Mouse (Mus musculus) kidney, adult 2 months (tissue): ENCODE measurements around the gene Vamp2. TPM values are rescaled to one million over a fixed set of nuclear protein-coding genes. Genes with fewer than 3 reads are reported as not detected.
A peak's percentile ranks its signal among the peaks of the same experiment; 100 is the strongest.

ENCODE experiments used
- DNase-seq: peaks from one replicate; pipeline ENCODE4 v3.0.0; 2021
- H3K27ac ChIP-seq: fragments of 200-500 bp; 2 replicates; pipeline ENCODE4 v1.5.1; 2012; ENCODE audit warnings: low read depth, low read length, control low read depth, inconsistent platforms; ENCODE audit not compliant: insufficient read depth
- H3K27me3 ChIP-seq: fragments of 200-500 bp; replicated peaks from 2 replicates; pipeline ENCODE4 v1.6.1; 2012; ENCODE audit warnings: mild to moderate bottlenecking, moderate library complexity, low read length, inconsistent platforms; ENCODE audit not compliant: control insufficient read depth, insufficient read depth
- H3K36me3 ChIP-seq: fragments of 200-500 bp; 2 replicates; pipeline ENCODE4 v1.6.1; 2012; ENCODE audit warnings: mild to moderate bottlenecking, moderate library complexity, low read length, inconsistent platforms; ENCODE audit not compliant: control insufficient read depth, insufficient read depth
- H3K4me1 ChIP-seq: fragments of 200-500 bp; 2 replicates; pipeline ENCODE4 v1.6.1; 2011; ENCODE audit warnings: low read length; ENCODE audit not compliant: control insufficient read depth, insufficient read depth
- H3K4me3 ChIP-seq: fragments of 200-500 bp; 2 replicates; pipeline ENCODE4 v1.5.1; 2011; ENCODE audit warnings: mild to moderate bottlenecking, low read depth, low read length, control low read depth; ENCODE audit not compliant: insufficient read depth
- CTCF ChIP-seq: fragments of 200-500 bp; conservative IDR thresholded peaks from 2 replicates; pipeline ENCODE4 v1.5.1; 2011; ENCODE audit warnings: low read depth, mild to moderate bottlenecking, control low read depth, low read length, moderate library complexity, mixed read lengths; ENCODE audit not compliant: insufficient read depth, insufficient read length
- POLR2A ChIP-seq: fragments of 200-500 bp; IDR thresholded peaks from one replicate; pipeline ENCODE4 v1.6.1; 2011; ENCODE audit warnings: low read depth, low read length, control low read depth
- WGBS: fragments of 180-500 bp; shearing (Covaris S2); methylation state at CpG from one replicate; pipeline ENCODE4 v1.1.7; 2018; 5-methylcytosine and 5-hydroxymethylcytosine counted together
- polyA plus RNA-seq: library from polyadenylated mRNA; depleted of rRNA; stranded (reverse); fragments of >200 nt; gene quantifications from 2 replicates; pipeline ENCODE4 v1.2.3, GENCODE M21; 2012

Vamp2 gene
- polyA plus RNA-seq, 1 experiment: 106 TPM

- TF ChIP-seq POLR2A (no peak), CTCF (0 out of 2 replicates have a peak, but pooled peaks have one; percentile 20)
- DNase-seq: peak; percentile 95
- Histone ChIP-seq H3K4me1 (peaks cover 4% of the 10 kb centered on the region; the same call in 1 of the 2 replicates), H3K4me3 (peak overlapping the region; percentile 62), H3K27ac (peak overlapping the region; percentile 40), H3K27me3 (no peaks in the 10 kb centered on the region), H3K36me3 (no peaks in the 10 kb centered on the region)
- WGBS: 1% methylated on average over 29 of the region's 29 CpGs
These were observed 34.9 kb downstream of the Vamp2 start for GRCm38 (mm10) chr11:69123056-69123692.

- H3K4me1 ChIP-seq: peaks cover 4% of the 10 kb centered on the region; the same call in 1 of the 2 replicates
- DNase-seq: peak; percentile 96
- under 1% methylated on average over 31 of the region's 31 CpGs for WGBS
These were observed 35.6 kb downstream of the Vamp2 start for GRCm38 (mm10) chr11:69123693-69124497.

GRCm38 (mm10) chr11:69124498-69124847 is 36.2 kb downstream of the Vamp2 start:
- no peak overlapping the region for H3K27ac ChIP-seq
- no peaks in the 10 kb centered on the region; the same call in 1 of the 2 replicates for H3K4me1 ChIP-seq
- DNase-seq: peak; percentile 80
- H3K4me3 ChIP-seq: no peak overlapping the region
- TF ChIP-seq POLR2A (no peak), CTCF (no peak)
- WGBS: under 1% methylated on average over 3 of the region's 3 CpGs
- H3K36me3 ChIP-seq: no peaks in the 10 kb centered on the region
- no peaks in the 10 kb centered on the region for H3K27me3 ChIP-seq

More at GRCm38 (mm10) chr11:69123693-69124497, 35.6 kb downstream of the Vamp2 start:
- no peaks in the 10 kb centered on the region for H3K36me3 ChIP-seq
- 0 out of 2 replicates have a peak, but pooled peaks have one; percentile 2 for TF ChIP-seq CTCF
- no peak for TF ChIP-seq POLR2A
- peak overlapping the region; percentile 62 for H3K4me3 ChIP-seq
- no peaks in the 10 kb centered on the region for H3K27me3 ChIP-seq
- peak overlapping the region; percentile 40 for H3K27ac ChIP-seq

- Histone ChIP-seq H3K4me1 (no peaks in the 10 kb centered on the region; the same call in 1 of the 2 replicates), H3K4me3 (peak overlapping the region; percentile 58), H3K27ac (peak overlapping the region; percentile 6; the same call in 1 of the 2 replicates), H3K27me3 (no peaks in the 10 kb centered on the region), H3K36me3 (no peaks in the 10 kb centered on the region)
- under 1% methylated on average over 24 of the region's 24 CpGs for WGBS
- DNase-seq: peak; percentile 94
- TF ChIP-seq CTCF (peak; percentile 52; the same call in 1 of the 2 replicates), POLR2A (no peak)
These were observed 37.0 kb downstream of the Vamp2 start for GRCm38 (mm10) chr11:69125041-69125851.

GRCm38 (mm10) chr11:69125852-69125918 is 37.4 kb downstream of the Vamp2 start, which contains the start of gene Aloxe3:
Gene Aloxe3, plus strand, starts transcription at chr11:69125896.
- Histone ChIP-seq H3K27ac (peak within 1 kb of the TSS; percentile 6; the same call in 1 of the 2 replicates), H3K27me3 (no peaks in the 10 kb centered on the region), H3K36me3 (no peaks in the 10 kb centered on the region), H3K4me1 (no peaks in the 10 kb centered on the region; the same call in 1 of the 2 replicates), H3K4me3 (peak within 1 kb of the TSS; percentile 58)
- no peak for DNase-seq
- TF ChIP-seq CTCF (no peak), POLR2A (no peak)
- WGBS: 4% methylated on average over 3 of the region's 3 CpGs

GRCm38 (mm10) chr11:69125919-69126705 is 37.8 kb downstream of the Vamp2 start:
- no peak overlapping the region for H3K27ac ChIP-seq
- DNase-seq: no peak
- H3K27me3 ChIP-seq: no peaks in the 10 kb centered on the region
- H3K4me3 ChIP-seq: peak overlapping the region; percentile 58
- TF ChIP-seq POLR2A (no peak), CTCF (no peak)
- H3K4me1 ChIP-seq: no peaks in the 10 kb centered on the region; the same call in 1 of the 2 replicates
- 35% methylated on average over 20 of the region's 20 CpGs for WGBS
- H3K36me3 ChIP-seq: no peaks in the 10 kb centered on the region
